Mouse (Mus musculus): ENCODE data around the gene Caap1. TPM values are rescaled to one million over a fixed set of nuclear protein-coding genes. Genes with fewer than 3 reads are reported as not detected.

Caap1 gene
- polyA plus RNA-seq, 1 experiment from 2014 or later, result 18.8 TPM

GRCm38 (mm10) chr4:94560316-94560715 is 3.7 kb upstream of the Caap1 start:
- WGBS (ENCODE audit: insufficient replicate concordance), result 74% methylated on average over 1 of the region's 1 CpGs
- Histone ChIP-seq H3K4me1 (peaks cover 18% of the 10 kb centered on the region), H3K9ac (no peak overlapping the region), H3K4me2 (no peak overlapping the region), H3K27me3 (replicated peaks) (no peaks in the 10 kb centered on the region), H3K9me3 (replicated peaks) (no peaks in the 10 kb centered on the region), H3K36me3 (no peaks in the 10 kb centered on the region), H3K4me3 (no peak overlapping the region), H3K27ac (no peak overlapping the region)
- no peak for ATAC-seq

- Histone ChIP-seq H3K4me2 (no peak overlapping the region), H3K4me3 (no peak overlapping the region), H3K9me3 (replicated peaks) (no peaks in the 10 kb centered on the region), H3K36me3 (no peaks in the 10 kb centered on the region), H3K27me3 (replicated peaks) (no peaks in the 10 kb centered on the region), H3K9ac (no peak overlapping the region), H3K27ac (no peak overlapping the region), H3K4me1 (peaks cover 21% of the 10 kb centered on the region)
- WGBS (ENCODE audit: insufficient replicate concordance), result 70% methylated on average over 2 of the region's 2 CpGs
- ATAC-seq, result no peak
Observed at GRCm38 (mm10) chr4:94559266-94559665, 2.7 kb upstream of the Caap1 start.

DNA sequence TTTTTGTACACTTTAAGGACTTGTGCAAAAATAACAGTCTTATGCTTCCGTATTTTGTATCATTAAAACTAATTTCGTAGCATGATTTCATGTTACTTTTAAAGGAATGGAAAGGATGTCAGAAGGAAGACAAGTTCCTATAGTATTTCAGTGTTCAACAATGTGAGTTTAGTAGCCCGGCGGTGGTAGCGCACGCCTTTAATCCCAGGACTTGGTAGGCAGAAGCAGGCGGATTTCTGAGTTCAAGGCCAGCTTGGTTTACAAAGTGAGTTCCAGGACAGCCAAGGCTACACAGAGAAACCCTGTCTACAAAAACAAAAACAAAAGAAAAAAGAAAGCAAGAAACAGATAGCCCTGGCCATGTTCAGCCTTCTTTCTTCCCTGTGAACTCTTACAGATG is 549 bp upstream of the Caap1 start:
- Histone ChIP-seq H3K9ac (no peak overlapping the region), H3K4me2 (peak overlapping the region; percentile 75), H3K4me1 (peaks cover 20% of the 10 kb centered on the region), H3K4me3 (peak overlapping the region; percentile 98), H3K27me3 (replicated peaks) (no peaks in the 10 kb centered on the region), H3K27ac (no peak overlapping the region), H3K9me3 (replicated peaks) (no peaks in the 10 kb centered on the region), H3K36me3 (no peaks in the 10 kb centered on the region)
- WGBS (ENCODE audit: insufficient replicate concordance), result 70% methylated on average over 7 of the region's 7 CpGs
- ATAC-seq, result no peak

DNA sequence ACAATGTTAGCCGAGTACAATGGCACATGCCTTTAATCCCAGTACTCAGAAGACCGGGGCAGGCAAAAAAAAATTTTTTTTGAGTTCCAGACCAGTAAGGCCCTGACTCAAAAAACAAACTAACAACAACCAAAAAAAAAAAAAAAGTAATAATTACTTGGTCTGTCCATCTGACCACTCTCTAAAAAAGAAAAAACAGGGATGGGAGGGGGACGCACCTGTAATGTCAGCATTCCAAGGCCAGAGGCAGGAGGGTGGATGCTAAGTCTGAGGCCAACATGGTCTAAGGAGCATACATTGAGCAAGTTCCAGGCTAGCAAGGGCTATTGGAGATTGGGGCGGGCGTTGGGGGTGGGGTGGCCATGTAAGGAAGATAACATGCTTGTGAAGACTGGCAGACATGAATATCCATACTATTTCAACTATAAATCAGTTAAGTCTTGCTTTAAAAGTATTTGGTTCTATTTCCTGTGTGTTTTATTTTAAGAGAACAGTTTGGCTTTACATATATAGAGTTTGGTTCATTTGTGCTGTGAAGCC is 1.6 kb downstream of the Caap1 start:
- Histone ChIP-seq H3K27ac (no peak overlapping the region), H3K4me3 (peak overlapping the region; percentile 98), H3K27me3 (replicated peaks) (no peaks in the 10 kb centered on the region), H3K36me3 (peaks cover 3% of the 10 kb centered on the region; the same call in 1 of the 2 replicates), H3K9me3 (replicated peaks) (no peaks in the 10 kb centered on the region), H3K9ac (peak overlapping the region; percentile 39; the same call in 1 of the 2 replicates), H3K4me1 (peaks cover 20% of the 10 kb centered on the region), H3K4me2 (peak overlapping the region; percentile 75)
- 60% methylated on average over 5 of the region's 5 CpGs for WGBS (ENCODE audit: insufficient replicate concordance)
- ATAC-seq, result peak; percentile 56; the same call in 1 of the 2 replicates

GRCm38 (mm10) chr4:94544321-94544720 is 12.3 kb downstream of the Caap1 start:
- 85% methylated on average over 7 of the region's 7 CpGs for WGBS (ENCODE audit: insufficient replicate concordance)
- no peaks in the 10 kb centered on the region for H3K27me3 ChIP-seq (replicated peaks)
- H3K9me3 ChIP-seq (replicated peaks), result no peaks in the 10 kb centered on the region
- no peak overlapping the region for H3K4me2 ChIP-seq
- H3K27ac ChIP-seq, result no peak overlapping the region
- no peak for ATAC-seq
- 0 out of 2 replicates have a peak overlapping the region, but pooled peaks have one; percentile 22 for H3K9ac ChIP-seq
- peaks cover 65% of the 10 kb centered on the region for H3K36me3 ChIP-seq
- H3K4me1 ChIP-seq, result no peaks in the 10 kb centered on the region
- H3K4me3 ChIP-seq, result no peak overlapping the region

DNA sequence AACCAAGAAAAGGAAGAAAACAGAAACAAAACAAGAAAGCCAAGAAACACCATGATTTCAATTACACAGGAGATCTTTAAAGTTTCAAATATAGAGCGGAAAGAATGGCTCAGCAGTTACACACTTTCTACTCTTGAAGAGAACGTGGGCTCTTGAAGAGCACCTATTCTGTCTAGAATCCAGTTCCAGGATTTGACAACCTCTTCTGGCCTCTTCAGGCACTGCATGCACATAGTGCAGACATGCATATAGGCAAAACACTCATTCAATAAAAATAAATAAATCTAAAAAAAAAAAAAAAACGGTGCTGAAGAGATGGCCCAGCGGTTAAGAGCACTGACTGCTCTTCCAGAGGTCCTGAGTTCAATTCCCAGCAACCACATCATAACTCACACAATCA is 13.6 kb downstream of the Caap1 start:
- ATAC-seq, result no peak
- peaks cover 75% of the 10 kb centered on the region for H3K36me3 ChIP-seq
- H3K27ac ChIP-seq, result no peak overlapping the region
- 89% methylated on average over 4 of the region's 4 CpGs for WGBS (ENCODE audit: insufficient replicate concordance)
- no peak overlapping the region for H3K4me2 ChIP-seq
- no peak overlapping the region for H3K9ac ChIP-seq
- H3K9me3 ChIP-seq (replicated peaks), result no peaks in the 10 kb centered on the region
- no peak overlapping the region for H3K4me3 ChIP-seq
- no peaks in the 10 kb centered on the region for H3K27me3 ChIP-seq (replicated peaks)
- no peaks in the 10 kb centered on the region for H3K4me1 ChIP-seq

GRCm38 (mm10) chr4:94533205-94533604 is 23.4 kb downstream of the Caap1 start:
- Histone ChIP-seq H3K27me3 (replicated peaks) (no peaks in the 10 kb centered on the region), H3K4me3 (no peak overlapping the region), H3K9me3 (replicated peaks) (no peaks in the 10 kb centered on the region), H3K27ac (no peak overlapping the region), H3K36me3 (peaks cover 23% of the 10 kb centered on the region), H3K9ac (no peak overlapping the region), H3K4me2 (no peak overlapping the region), H3K4me1 (no peaks in the 10 kb centered on the region)
- no peak for ATAC-seq

DNA sequence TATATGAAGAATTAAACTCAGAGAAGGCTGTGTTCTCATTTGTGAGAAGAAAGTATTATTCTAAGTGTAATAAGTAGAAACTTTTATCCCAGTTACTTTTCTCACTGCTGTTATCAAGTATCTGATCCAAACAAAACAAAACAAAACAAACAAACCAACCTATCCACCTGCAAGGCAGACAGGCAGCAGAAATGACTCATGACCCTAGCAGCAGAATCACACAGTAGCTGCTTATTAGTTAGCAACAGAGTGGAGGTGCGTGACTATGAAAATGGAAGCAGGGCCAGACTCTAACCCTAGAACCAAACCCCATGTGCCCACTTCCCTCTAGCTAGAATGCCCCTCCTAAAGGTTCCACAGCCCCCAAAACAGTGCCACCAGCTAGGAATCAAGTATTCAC is 27.1 kb downstream of the Caap1 start:
- ATAC-seq, result no peak
- no peak overlapping the region for H3K4me2 ChIP-seq
- 83% methylated on average over 1 of the region's 1 CpGs for WGBS (ENCODE audit: insufficient replicate concordance)

GRCm38 (mm10) chr4:94523321-94523720 is 33.3 kb downstream of the Caap1 start:
- no peaks in the 10 kb centered on the region for H3K4me1 ChIP-seq
- no peaks in the 10 kb centered on the region for H3K27me3 ChIP-seq (replicated peaks)
- no peak for ATAC-seq
- no peak overlapping the region for H3K4me3 ChIP-seq
- no peak overlapping the region for H3K4me2 ChIP-seq
- H3K9ac ChIP-seq, result no peak overlapping the region
- no peaks in the 10 kb centered on the region for H3K9me3 ChIP-seq (replicated peaks)
- no peak overlapping the region for H3K27ac ChIP-seq
- peaks cover 3% of the 10 kb centered on the region; the same call in 1 of the 2 replicates for H3K36me3 ChIP-seq

More for the DNA sequence above, 27.1 kb downstream of the Caap1 start:
- H3K4me1 ChIP-seq, result no peaks in the 10 kb centered on the region
- H3K36me3 ChIP-seq, result 0 out of 2 replicates have a peak, but pooled peaks cover 4% of the 10 kb centered on the region
- H3K27me3 ChIP-seq (replicated peaks), result no peaks in the 10 kb centered on the region
- no peaks in the 10 kb centered on the region for H3K9me3 ChIP-seq (replicated peaks)
- no peak overlapping the region for H3K4me3 ChIP-seq
- no peak overlapping the region for H3K9ac ChIP-seq
- no peak overlapping the region for H3K27ac ChIP-seq

DNA sequence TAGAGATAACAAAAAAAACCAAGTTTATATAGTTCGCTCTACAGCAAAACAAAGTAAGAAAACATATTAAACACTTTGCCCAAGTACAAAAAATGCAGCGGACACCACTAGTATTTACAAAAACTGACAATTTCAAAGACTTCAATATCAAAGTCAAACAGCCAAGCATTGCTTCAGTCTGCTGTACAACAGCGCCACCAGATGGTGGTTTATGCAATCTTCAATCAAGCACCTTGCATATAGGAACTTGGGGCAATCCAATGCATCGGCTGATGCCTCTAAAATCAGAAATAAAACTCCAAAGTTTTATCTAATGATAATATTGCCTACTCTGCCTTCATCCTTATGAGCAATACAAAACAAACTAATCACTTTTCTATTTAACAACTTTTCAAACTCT is 39.0 kb downstream of the Caap1 start:
- Histone ChIP-seq H3K9me3 (replicated peaks) (no peaks in the 10 kb centered on the region), H3K36me3 (peaks cover 15% of the 10 kb centered on the region), H3K9ac (no peak overlapping the region), H3K4me3 (no peak overlapping the region), H3K27me3 (replicated peaks) (no peaks in the 10 kb centered on the region), H3K4me1 (no peaks in the 10 kb centered on the region), H3K4me2 (no peak overlapping the region), H3K27ac (no peak overlapping the region)
- WGBS (ENCODE audit: insufficient replicate concordance), result 67% methylated on average over 4 of the region's 4 CpGs
- no peak for ATAC-seq

DNA sequence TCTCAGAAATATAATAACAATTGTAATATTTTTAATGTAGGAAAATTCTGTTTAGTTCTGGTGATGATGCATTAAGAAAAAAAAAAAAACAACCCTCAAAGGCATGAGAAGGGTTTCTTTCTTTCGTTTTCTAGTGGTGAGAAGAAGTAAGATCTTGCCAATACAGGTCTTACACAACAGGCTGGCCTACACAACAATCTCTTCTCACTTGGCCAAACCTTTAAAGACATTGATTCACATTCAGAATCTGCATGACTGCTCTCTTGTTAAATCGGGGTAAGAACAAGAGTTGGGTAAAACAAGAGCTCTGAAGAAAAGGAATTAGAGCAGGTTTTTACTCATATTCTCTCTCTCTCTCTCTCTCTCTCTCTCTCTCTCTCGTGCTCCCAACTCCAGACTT is 41.2 kb downstream of the Caap1 start:
- Histone ChIP-seq H3K4me3 (no peak overlapping the region), H3K36me3 (peaks cover 30% of the 10 kb centered on the region)
- ATAC-seq, result no peak

GRCm38 (mm10) chr4:94476749-94477399 is 79.7 kb downstream of the Caap1 start:
- 78% methylated on average over 18 of the region's 18 CpGs for WGBS (ENCODE audit: insufficient replicate concordance)
- no peak overlapping the region for H3K9ac ChIP-seq
- ATAC-seq, result no peak
- no peak overlapping the region for H3K4me3 ChIP-seq
- no peaks in the 10 kb centered on the region for H3K4me1 ChIP-seq
- no peaks in the 10 kb centered on the region for H3K27me3 ChIP-seq (replicated peaks)
- H3K27ac ChIP-seq, result no peak overlapping the region
- H3K36me3 ChIP-seq, result no peaks in the 10 kb centered on the region
- H3K9me3 ChIP-seq (replicated peaks), result no peaks in the 10 kb centered on the region
- no peak overlapping the region for H3K4me2 ChIP-seq

More for the DNA sequence above, 41.2 kb downstream of the Caap1 start:
- Histone ChIP-seq H3K4me2 (no peak overlapping the region), H3K27ac (no peak overlapping the region), H3K4me1 (no peaks in the 10 kb centered on the region), H3K9me3 (replicated peaks) (no peaks in the 10 kb centered on the region), H3K27me3 (replicated peaks) (no peaks in the 10 kb centered on the region), H3K9ac (no peak overlapping the region)
- WGBS (ENCODE audit: insufficient replicate concordance), result 67% methylated on average over 3 of the region's 3 CpGs

DNA sequence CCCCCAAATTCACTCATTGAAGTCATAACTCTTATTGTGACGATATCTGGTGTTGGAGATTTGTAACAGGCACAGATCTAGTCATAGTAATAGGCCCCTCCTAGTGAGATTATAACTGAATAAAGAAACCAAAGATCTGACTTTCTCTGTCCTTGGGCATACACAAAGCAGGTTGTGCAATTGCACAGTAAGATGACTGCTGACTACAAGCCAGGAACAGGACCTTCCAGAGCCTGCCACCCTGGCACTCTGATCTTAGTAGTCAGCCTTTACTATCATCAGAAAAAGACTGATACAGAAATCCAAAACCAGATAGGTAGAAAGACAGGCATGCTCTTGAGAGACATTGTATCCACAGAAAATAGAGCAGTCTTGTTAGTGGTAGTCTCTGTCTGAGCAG is 83.3 kb downstream of the Caap1 start:
- Histone ChIP-seq H3K27ac (no peak overlapping the region), H3K4me2 (no peak overlapping the region), H3K4me3 (no peak overlapping the region), H3K9ac (no peak overlapping the region), H3K27me3 (replicated peaks) (no peaks in the 10 kb centered on the region), H3K9me3 (replicated peaks) (no peaks in the 10 kb centered on the region), H3K36me3 (no peaks in the 10 kb centered on the region), H3K4me1 (no peaks in the 10 kb centered on the region)
- 79% methylated on average over 1 of the region's 1 CpGs for whole genome bisulfite sequencing (ENCODE audit: insufficient replicate concordance)
- no peak for ATAC-seq

All from liver, embryonic 12.5 days (tissue).